ENCODE assay signal across 23 mouse cellular contexts in genomic region chr8:11276286-11276685, GRCm38 (mm10). TPM values are rescaled to one million over a fixed set of nuclear protein-coding genes. Genes with fewer than 3 reads are reported as not detected.
DNase-seq lines count a peak whose midpoint lies in the region; ATAC-seq lines count a peak whose summit lies in the region.
"Had no signal": no experiment of that assay in that cellular context is flagged by ENCODE, and none has a peak within 500 bp of the region (broad histone marks: within the 10 kb centered on the region; RNA-seq: fewer than 3 reads in every experiment).

No protein-coding gene starts in this region.

- intact Hi-C loops in heart, postnatal 14 days (cut with DNase I) = no loop called here

- ATAC-seq in heart, embryonic 13.5 days (ENCODE audit: extremely low read depth, insufficient number of reproducible peaks, low FRiP score, low TSS enrichment) = no peak
- peak; percentile 78 for ATAC-seq in megakaryocyte, adult 5-6 weeks (ENCODE audit: poor library complexity, severe bottlenecking)
- no peak for ATAC-seq in liver, embryonic 12.5 days
- ATAC-seq: forebrain, postnatal 0 days had no signal

- 65% methylated on average over 6 of the region's 6 CpGs for WGBS in heart, embryonic 13.5 days
- 37% methylated on average over 5 of the region's 6 CpGs for WGBS in liver, embryonic 12.5 days (ENCODE audit: insufficient replicate concordance)

- H3K4me3 ChIP-seq in heart, embryonic 13.5 days = no peak overlapping the region
- no peak overlapping the region for H3K4me3 ChIP-seq in liver, embryonic 12.5 days
- H3K4me3 ChIP-seq: heart, embryonic 12.5 days; hindbrain, embryonic 13.5 days; limb, embryonic 15.5 days; neural tube, embryonic 12.5 days had no signal

- no peak overlapping the region for H3K4me2 ChIP-seq in heart, embryonic 13.5 days
- no peak overlapping the region for H3K4me2 ChIP-seq in liver, embryonic 12.5 days
- H3K4me2 ChIP-seq: heart, embryonic 12.5 days; hindbrain, embryonic 13.5 days; limb, embryonic 15.5 days; neural tube, embryonic 12.5 days had no signal

- H3K27me3 ChIP-seq in heart, embryonic 13.5 days (replicated peaks) = no peaks in the 10 kb centered on the region
- peaks cover 28% of the 10 kb centered on the region for H3K27me3 ChIP-seq in liver, embryonic 12.5 days (replicated peaks)
- H3K27me3 ChIP-seq: heart, embryonic 12.5 days; limb, embryonic 15.5 days; neural tube, embryonic 12.5 days had no signal

- peak overlapping the region; percentile 73; the same call in 1 of the 2 replicates for H3K27ac ChIP-seq in heart, embryonic 13.5 days (replicated peaks)
- no peak overlapping the region for H3K27ac ChIP-seq in liver, embryonic 12.5 days
- H3K27ac ChIP-seq: hindbrain, embryonic 13.5 days; limb, embryonic 15.5 days; neural tube, embryonic 12.5 days had no signal

- DNase-seq in heart, postnatal 14 days = no peak
- DNase-seq in 416B (ENCODE audit: low read depth) = peak; percentile 85
- peak; percentile 8 for DNase-seq in c-Kit-positive CD71-negative TER-119-negative erythroid progenitor cells, embryonic 14.5 days (ENCODE audit: low read depth)
- DNase-seq in thymus, postnatal 4 days = no peak
- no peak for DNase-seq in cerebellum, adult 11 months
- DNase-seq: adrenal gland, postnatal 10 days; cerebellum, adult 9-10 months; forebrain, postnatal 0 days; kidney, adult 9 months; kidney, postnatal 14 days; lung, postnatal 10 days; midbrain, embryonic 14.5 days; retina, postnatal 1 day; right cerebral cortex, postnatal 25 days; thymus, adult 18-20 months had no signal

- H3K9me3 ChIP-seq in heart, embryonic 13.5 days = no peaks in the 10 kb centered on the region
- H3K9me3 ChIP-seq in liver, embryonic 12.5 days (replicated peaks) = no peaks in the 10 kb centered on the region
- H3K9me3 ChIP-seq: heart, embryonic 12.5 days; hindbrain, embryonic 13.5 days; limb, embryonic 15.5 days; neural tube, embryonic 12.5 days had no signal

- peaks cover 3% of the 10 kb centered on the region; the same call in 1 of the 2 replicates for H3K36me3 ChIP-seq in heart, embryonic 13.5 days
- no peaks in the 10 kb centered on the region for H3K36me3 ChIP-seq in liver, embryonic 12.5 days
- H3K36me3 ChIP-seq: heart, embryonic 12.5 days; hindbrain, embryonic 13.5 days; limb, embryonic 15.5 days; neural tube, embryonic 12.5 days had no signal

- H3K4me1 ChIP-seq in heart, embryonic 13.5 days = peaks cover 99% of the 10 kb centered on the region
- H3K4me1 ChIP-seq in liver, embryonic 12.5 days = peaks cover 16% of the 10 kb centered on the region

- H3K9ac ChIP-seq in heart, embryonic 13.5 days = no peak overlapping the region
- H3K9ac ChIP-seq in liver, embryonic 12.5 days = no peak overlapping the region
- H3K9ac ChIP-seq: forebrain, postnatal 0 days; heart, embryonic 12.5 days; hindbrain, embryonic 13.5 days; limb, embryonic 15.5 days; neural tube, embryonic 12.5 days had no signal

RNA-seq across cellular contexts. Expression of gene Col4a2, which starts 36.3 kb away (rescaled TPM):
- polyA plus RNA-seq in heart, embryonic 13.5 days (2015; fragmentation: Nextera tagmentation; extraction: Ambion mirVana) = 66.9 and 71.5 TPM in 2 replicates
- total RNA-seq in heart, postnatal 14 days (2021) = 100 to 1,000 TPM; 570 to 571 TPM
- 0.02 and 0.07 TPM in 2 replicates for total RNA-seq in megakaryocyte, adult 5-6 weeks (2015)
- total RNA-seq in megakaryocyte, adult 5-6 weeks (2017) = 0.15 and 0.73 TPM in 2 replicates
- 11.8 and 12.0 TPM in 2 replicates for polyA plus RNA-seq in liver, embryonic 12.5 days (2016; fragmentation: Nextera tagmentation; extraction: Ambion mirVana)

RNA-seq across cellular contexts. Expression of gene Col4a1, which starts 36.3 kb away (rescaled TPM):
- polyA plus RNA-seq in heart, embryonic 13.5 days (2015; fragmentation: Nextera tagmentation; extraction: Ambion mirVana) = 164 TPM in 2 replicates
- total RNA-seq in heart, postnatal 14 days (2021) = 1,000 to 10,000 TPM; 1,046 to 1,073 TPM
- total RNA-seq in megakaryocyte, adult 5-6 weeks (2015) = 0.30 and 1.3 TPM in 2 replicates
- 0.04 and 1.1 TPM in 2 replicates for total RNA-seq in megakaryocyte, adult 5-6 weeks (2017)
- polyA plus RNA-seq in liver, embryonic 12.5 days (2016; fragmentation: Nextera tagmentation; extraction: Ambion mirVana) = 28.9 and 30.9 TPM in 2 replicates
- total RNA-seq: megakaryocyte-erythroid progenitor cell, adult 5-6 weeks had no signal

Comparison
In these comparisons a context has a peak if more than half of its experiments do, and no peak if none do; other contexts are left out.
1. DNase-seq: peak in 416B (single experiment) and c-Kit-positive CD71-negative TER-119-negative erythroid progenitor cells, embryonic 14.5 days (single experiment); none in heart, postnatal 14 days (0 of 2), thymus, postnatal 4 days (single experiment) and cerebellum, adult 11 months (single experiment).
2. RNA of gene Col4a2, which starts 36.3 kb away (total RNA-seq): 570 to 571 TPM in heart, postnatal 14 days; 0.02 to 0.73 TPM in megakaryocyte, adult 5-6 weeks; every median in the first group is over 100 times any median in the second.
3. RNA of gene Col4a1, which starts 36.3 kb away (total RNA-seq): 1,046 to 1,073 TPM in heart, postnatal 14 days; 0.04 to 1.3 TPM in megakaryocyte, adult 5-6 weeks; every median in the first group is over 100 times any median in the second.